Mouse (Mus musculus) CH12.LX (cell line): Measurements from ENCODE around the gene Vps36. TPM values are rescaled to one million over a fixed set of nuclear protein-coding genes. Genes with fewer than 3 reads are reported as not detected.

Experiments used
- DNase-seq: peaks from one replicate; pipeline ENCODE4 v3.0.0-alpha.2; 2013; ENCODE audit errors: extremely low read depth
- H3K27ac ChIP-seq: 2 replicates; pipeline ENCODE4 v1.5.1; 2012; ENCODE audit warnings: low read depth, mild to moderate bottlenecking, control low read depth, moderate library complexity; ENCODE audit not compliant: insufficient read depth
- H3K27me3 ChIP-seq: replicated peaks from 2 replicates; pipeline ENCODE3; 2012; ENCODE audit warnings: inconsistent platforms
- H3K36me3 ChIP-seq, 2 experiments: replicated peaks in 1 of 2; 2 replicates each; pipeline versions ENCODE3 to v1.6.1; 2012; ENCODE audit warnings: inconsistent platforms in 1 of 2, low read length in 1 of 2, mild to moderate bottlenecking in 1 of 2, mixed read lengths in 1 of 2, moderate library complexity in 1 of 2; ENCODE audit not compliant: control insufficient read depth in 1 of 2, insufficient read depth in 1 of 2
- H3K4me1 ChIP-seq, 2 experiments: 2 replicates each; pipeline ENCODE4 v1.6.1; 2012; ENCODE audit warnings: inconsistent platforms in 1 of 2, moderate library complexity in 1 of 2; ENCODE audit not compliant: insufficient read depth in 2 of 2, control insufficient read depth in 1 of 2
- H3K4me2 ChIP-seq: 2 replicates; pipeline ENCODE4 v1.6.1; 2012; ENCODE audit warnings: low read depth, mild to moderate bottlenecking, control low read depth; ENCODE audit not compliant: poor library complexity, insufficient read depth, severe bottlenecking
- H3K4me3 ChIP-seq, 3 experiments: fragments of 150-350 bp in 1 of 3; sonication (generic) in 1 of 3; replicated peaks in 1 of 3; 2 replicates each; pipeline versions ENCODE3 to v1.5.1; 2011 to 2012; ENCODE audit warnings: low read depth in 2 of 3, low read length in 2 of 3, mild to moderate bottlenecking in 2 of 3, moderate library complexity in 2 of 3, control low read depth in 1 of 3, improper control_type of control experiment in 1 of 3, inconsistent platforms in 1 of 3, mixed read lengths in 1 of 3; ENCODE audit not compliant: poor library complexity in 1 of 3
- H3K79me2 ChIP-seq: replicated peaks from 2 replicates; pipeline ENCODE4 v1.6.1; 2012; ENCODE audit warnings: mild to moderate bottlenecking, moderate library complexity; ENCODE audit not compliant: control insufficient read depth, poor library complexity, insufficient read depth, severe bottlenecking; ENCODE audit errors: extremely low read depth
- H3K9ac ChIP-seq: 2 replicates; pipeline ENCODE4 v1.6.1; 2012; ENCODE audit warnings: low read depth, mild to moderate bottlenecking, control low read depth, moderate library complexity; ENCODE audit not compliant: insufficient read depth
- H3K9me3 ChIP-seq: replicated peaks from 2 replicates; pipeline ENCODE3; 2012; ENCODE audit warnings: low read length, inconsistent platforms, mixed read lengths
- BHLHE40 ChIP-seq: IDR thresholded peaks from 2 replicates; pipeline ENCODE4 v1.6.1; 2011; ENCODE audit warnings: mild to moderate bottlenecking, low read depth, low read length, improper control_type of control experiment
- CTCF ChIP-seq, 2 experiments: IDR thresholded peaks in 1 of 2; conservative IDR thresholded peaks in 1 of 2; 2 replicates each; pipeline ENCODE4 v1.5.1; 2011 to 2012; ENCODE audit warnings: low read depth in 2 of 2, low read length in 2 of 2, improper control_type of control experiment in 1 of 2, inconsistent platforms in 1 of 2, mild to moderate bottlenecking in 1 of 2, moderate library complexity in 1 of 2
- E2F4 ChIP-seq: IDR thresholded peaks from 2 replicates; pipeline ENCODE4 v1.6.1; 2011; ENCODE audit warnings: low read depth, low read length, improper control_type of control experiment; ENCODE audit not compliant: insufficient replicate concordance
- EP300 ChIP-seq: IDR thresholded peaks from 2 replicates; pipeline ENCODE4 v1.6.1; 2011; ENCODE audit warnings: low read length, improper control_type of control experiment
- IRF4 ChIP-seq: IDR thresholded peaks from 2 replicates; pipeline ENCODE4 v1.6.1; 2014; ENCODE audit warnings: low read depth, mild to moderate bottlenecking, inconsistent platforms, low read length, improper control_type of control experiment
- JUN ChIP-seq: IDR thresholded peaks from 2 replicates; pipeline ENCODE4 v1.6.1; 2011; ENCODE audit warnings: low read depth, mild to moderate bottlenecking, low read length, improper control_type of control experiment, moderate library complexity; ENCODE audit not compliant: insufficient read depth
- MEF2A ChIP-seq: IDR thresholded peaks from 2 replicates; pipeline ENCODE4 v1.6.1; 2014; ENCODE audit warnings: low read depth, mild to moderate bottlenecking, inconsistent platforms, low read length, improper control_type of control experiment, borderline replicate concordance
- MYC ChIP-seq: IDR thresholded peaks from 2 replicates; pipeline ENCODE4 v1.6.1; 2011; ENCODE audit warnings: low read depth, mild to moderate bottlenecking, improper control_type of control experiment, low read length
- TCF12 ChIP-seq: IDR thresholded peaks from 2 replicates; pipeline ENCODE4 v1.6.1; 2014; ENCODE audit warnings: low read depth, mild to moderate bottlenecking, inconsistent platforms, low read length, improper control_type of control experiment
- USF1 ChIP-seq: IDR thresholded peaks from 2 replicates; pipeline ENCODE4 v1.6.1; 2014; ENCODE audit warnings: low read depth, mild to moderate bottlenecking, inconsistent platforms, low read length, improper control_type of control experiment
- ZKSCAN1 ChIP-seq: IDR thresholded peaks from 2 replicates; pipeline ENCODE4 v1.6.1; 2012; ENCODE audit warnings: low read depth, inconsistent platforms, low read length, improper control_type of control experiment, borderline replicate concordance
- dilution Hi-C: fragments of 300-500 bp; cut with MboI; formaldehyde crosslinking; loops from 2 replicates; pipeline ENCODE4 v1.14.3; 2020; ENCODE audit warnings: low sequenced_read_pairs; ENCODE audit not compliant: extremely low pct_unique_long_range_greater_than_20kb, extremely low pct_ligation_motif_present
- in situ Hi-C: fragments of 300-500 bp; cut with MboI; formaldehyde crosslinking; loops from 3 replicates; pipeline ENCODE4 v1.14.3; 2019; ENCODE audit warnings: low sequenced_read_pairs, low pct_ligation_motif_present, low pct_unique_long_range_greater_than_20kb, mixed read lengths
- polyA plus RNA-seq: library from polyadenylated mRNA; unstranded; fragments of >175 nt; gene quantifications from 2 replicates; pipeline ENCODE4 v1.2.1, GENCODE M21; 2012; ENCODE audit warnings: low read depth; ENCODE audit not compliant: insufficient read length
- total RNA-seq, 2 experiments: library from RNA; depleted of rRNA; stranded (reverse); fragments of 300-350 nt in 1 of 2; fragments of >200 nt in 1 of 2; gene quantifications; 2 replicates each; pipeline ENCODE4 v1.2.3; 2012 to 2014

Gene Vps36
- total and polyA plus RNA-seq, 3 experiments = 17.8 to 43.1 (median 24.7) TPM

DNA sequence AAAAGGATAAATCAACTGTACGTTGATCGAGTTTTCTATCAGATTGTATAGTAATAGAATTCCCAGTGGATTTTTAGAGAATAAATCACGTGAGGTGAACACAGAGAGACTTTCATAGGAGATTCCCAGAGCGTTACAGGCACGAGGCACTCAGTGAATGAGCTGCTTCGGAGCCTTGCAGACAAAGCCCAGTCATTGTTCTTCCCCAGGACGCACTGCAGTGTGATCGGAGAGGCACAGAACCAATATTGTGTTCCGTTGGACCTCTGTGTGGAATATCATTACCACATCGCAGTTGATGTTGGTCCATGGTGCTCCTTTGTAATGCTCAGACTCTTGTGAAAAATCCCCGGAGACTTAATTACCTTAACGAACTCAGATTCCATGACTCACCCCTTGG lies 55.3 kb downstream of the Vps36 start:
- 0 out of 2 replicates have a peak, but pooled peaks have one; percentile 26 for TF ChIP-seq EP300
- peak; percentile 18; the same call in 1 of the 2 replicates for TF ChIP-seq TCF12
- TF ChIP-seq JUN = no peak
- TF ChIP-seq MYC = no peak
- peaks cover 0 to 19% of the 10 kb centered on the region in 2 experiments; a peak in 2 of 4 replicates for H3K4me1 ChIP-seq
- dilution Hi-C loops (no loop called here), in situ Hi-C loops (no loop called here)
- no peak overlapping the region for H3K27ac ChIP-seq
- no peak overlapping the region for H3K4me2 ChIP-seq
- no peak overlapping the region for H3K9ac ChIP-seq
- H3K27me3 ChIP-seq = no peaks in the 10 kb centered on the region
- no peaks in the 10 kb centered on the region for H3K9me3 ChIP-seq
- no peak for DNase-seq
- H3K36me3 ChIP-seq = peaks cover 0 to 2% of the 10 kb centered on the region in 2 experiments
- no peaks in the 10 kb centered on the region for H3K79me2 ChIP-seq
- H3K4me3 ChIP-seq = no peak overlapping the region

DNA sequence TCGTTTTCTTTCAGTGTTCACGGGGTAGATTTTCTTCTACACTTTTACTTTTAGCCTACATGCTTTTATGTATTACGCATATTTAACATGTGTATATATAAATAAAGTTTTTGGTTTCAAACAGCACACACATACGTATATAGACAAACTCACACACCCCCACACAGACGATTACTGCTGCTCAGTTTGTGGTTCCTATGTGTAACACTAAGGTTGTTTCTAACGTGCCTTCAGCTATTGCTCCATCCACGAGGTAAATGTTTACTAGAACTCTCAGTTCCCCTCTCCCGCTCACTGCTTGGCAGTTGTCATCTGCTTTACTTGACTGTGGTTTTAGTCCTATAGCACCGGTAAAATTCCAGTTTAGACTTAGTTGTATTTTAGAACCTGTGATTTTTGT lies 56.5 kb downstream of the Vps36 start:
- in situ Hi-C loops = no loop called here
- Histone ChIP-seq H3K36me3 (no peaks in the 10 kb centered on the region), H3K27ac (no peak overlapping the region), H3K4me1 (peaks cover 0 to 19% of the 10 kb centered on the region in 2 experiments; a peak in 2 of 4 replicates), H3K27me3 (no peaks in the 10 kb centered on the region), H3K79me2 (no peaks in the 10 kb centered on the region), H3K9ac (no peak overlapping the region), H3K4me2 (0 out of 2 replicates have a peak overlapping the region, but pooled peaks have one; percentile 44), H3K9me3 (peaks cover 4% of the 10 kb centered on the region), H3K4me3 (no peak overlapping the region)
- dilution Hi-C loops = no loop called here
- TF ChIP-seq USF1 (no peak), IRF4 (0 out of 2 replicates have a peak, but pooled peaks have one; percentile 22)
- no peak for DNase-seq

DNA sequence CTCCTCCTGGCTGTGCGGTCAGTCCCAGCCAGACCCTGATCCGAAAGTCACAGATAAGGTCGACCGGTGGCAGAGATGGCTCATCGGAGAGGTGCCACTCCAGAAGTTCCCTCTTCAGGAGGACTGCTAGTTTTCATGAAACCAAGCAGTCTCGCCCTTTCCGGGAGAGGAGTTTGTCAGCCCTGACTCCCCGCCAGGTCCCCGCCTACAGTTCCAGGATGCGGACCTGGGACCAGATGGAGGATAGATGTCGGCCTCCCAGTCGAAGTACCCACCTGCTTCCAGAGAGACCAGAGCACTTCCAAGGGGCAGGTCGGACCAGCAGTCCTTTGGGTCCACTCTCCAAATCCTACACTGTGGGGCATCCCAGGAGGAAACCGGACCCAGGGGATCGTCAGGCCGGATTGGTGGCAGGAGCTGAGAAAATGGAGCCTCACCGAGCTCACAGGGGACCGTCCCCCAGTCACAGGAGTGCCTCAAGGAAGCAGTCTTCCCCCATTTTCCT lies 66.4 kb downstream of the Vps36 start:
- Histone ChIP-seq H3K27me3 (no peaks in the 10 kb centered on the region), H3K9me3 (peaks cover 2% of the 10 kb centered on the region), H3K4me1 (peaks cover 0 to 8% of the 10 kb centered on the region in 2 experiments; a peak in 2 of 4 replicates), H3K4me3 (no peak overlapping the region), H3K4me2 (no peak overlapping the region), H3K27ac (no peak overlapping the region), H3K36me3 (peaks cover 0 to 6% of the 10 kb centered on the region in 2 experiments), H3K9ac (no peak overlapping the region), H3K79me2 (no peaks in the 10 kb centered on the region)
- DNase-seq = no peak
- in situ Hi-C loops = no loop called here
- TF ChIP-seq BHLHE40 (no peak), MYC (no peak), TCF12 (no peak), CTCF (conservative IDR thresholded peaks at IDR 0.05 in 1 of 2, IDR thresholded peaks at IDR 0.05 in 1 of 2; ENCODE audit: low read depth in 2 of 2, low read length in 2 of 2) (no peak), ZKSCAN1 (no peak), MEF2A (no peak), E2F4 (no peak)
- dilution Hi-C loops = no loop called here
